Mouse (Mus musculus) bone marrow macrophage, adult 2 months (primary cell): Measurements from ENCODE around the gene Ttc25. TPM values are rescaled to one million over a fixed set of nuclear protein-coding genes. Genes with fewer than 3 reads are reported as not detected.
"Not testable (repeated sequence)": the region's sequence is repeated elsewhere in the genome, so short reads cannot be mapped to it uniquely, and the experiment has no call there.

ENCODE experiments used
- H3K27ac ChIP-seq: 2 replicates; pipeline ENCODE4 v1.5.1; 2012; ENCODE audit warnings: low read depth, low read length; ENCODE audit not compliant: insufficient read depth
- H3K4me1 ChIP-seq: 2 replicates; pipeline ENCODE4 v1.6.1; 2012; ENCODE audit warnings: low read length; ENCODE audit not compliant: control insufficient read depth, insufficient read depth
- H3K4me3 ChIP-seq: 2 replicates; pipeline ENCODE4 v1.5.1; 2012; ENCODE audit warnings: mild to moderate bottlenecking, low read length, moderate library complexity; ENCODE audit not compliant: insufficient read depth
- CTCF ChIP-seq: IDR thresholded peaks from 2 replicates; pipeline ENCODE4 v1.5.1; 2012; ENCODE audit warnings: low read depth, mild to moderate bottlenecking, low read length, moderate library complexity
- POLR2A ChIP-seq: IDR thresholded peaks from 2 replicates; pipeline ENCODE4 v1.6.1; 2012; ENCODE audit warnings: mild to moderate bottlenecking, low read depth, low read length, borderline replicate concordance
- polyA plus RNA-seq: library from polyadenylated mRNA; stranded (reverse); fragments of >200 nt; gene quantifications from 2 replicates; pipeline ENCODE4 v1.2.4, GENCODE M21; 2012; ENCODE audit not compliant: missing spikeins, insufficient read depth, insufficient read length

Ttc25 gene
- polyA plus RNA-seq, 1 experiment = 0.34 TPM

- H3K27ac ChIP-seq = peak overlapping the region; percentile 38
- no peak for TF ChIP-seq POLR2A
- TF ChIP-seq CTCF = no peak
- H3K4me1 ChIP-seq = peaks cover 59% of the 10 kb centered on the region
- H3K4me3 ChIP-seq = no peak overlapping the region
These were observed 66.2 kb downstream of the Ttc25 start for GRCm38 (mm10) chr11:100611627-100612026.

GRCm38 (mm10) chr11:100613241-100613640, 67.8 kb downstream of the Ttc25 start:
- TF ChIP-seq POLR2A (no peak), CTCF (no peak)
- no peak overlapping the region for H3K4me3 ChIP-seq
- no peak overlapping the region for H3K27ac ChIP-seq
- peaks cover 55% of the 10 kb centered on the region for H3K4me1 ChIP-seq

GRCm38 (mm10) chr11:100616332-100616731, 70.9 kb downstream of the Ttc25 start:
- H3K4me3 ChIP-seq = no peak overlapping the region
- TF ChIP-seq POLR2A = no peak
- TF ChIP-seq CTCF = no peak
- no peak overlapping the region for H3K27ac ChIP-seq
- peaks cover 31% of the 10 kb centered on the region for H3K4me1 ChIP-seq

- H3K4me3 ChIP-seq, H3K27ac ChIP-seq: not testable (repeated sequence)
- H3K4me1 ChIP-seq = peaks cover 27% of the 10 kb centered on the region
These were observed 71.4 kb downstream of the Ttc25 start for GRCm38 (mm10) chr11:100616836-100617235.

GRCm38 (mm10) chr11:100617480-100617879, 72.1 kb downstream of the Ttc25 start:
- Histone ChIP-seq H3K4me3 (no peak overlapping the region), H3K4me1 (peaks cover 25% of the 10 kb centered on the region), H3K27ac (no peak overlapping the region)
- TF ChIP-seq POLR2A (no peak), CTCF (no peak)

GRCm38 (mm10) chr11:100618761-100619484, 73.5 kb downstream of the Ttc25 start, which contains the start of gene Nkiras2:
Gene Nkiras2, plus strand, starts transcription at chr11:100619244.
- TF ChIP-seq POLR2A = 0 out of 2 replicates have a peak, but pooled peaks have one; percentile 16
- TF ChIP-seq CTCF = no peak
- Histone ChIP-seq H3K4me3 (peak within 1 kb of the TSS; percentile 69), H3K27ac (peak within 1 kb of the TSS; percentile 90), H3K4me1 (peaks cover 17% of the 10 kb centered on the region; the same call in 1 of the 2 replicates)

GRCm38 (mm10) chr11:100619485-100619975, 74.1 kb downstream of the Ttc25 start:
- Histone ChIP-seq H3K4me1 (peaks cover 17% of the 10 kb centered on the region; the same call in 1 of the 2 replicates), H3K27ac (peak overlapping the region; percentile 90), H3K4me3 (peak overlapping the region; percentile 69)
- no peak for TF ChIP-seq POLR2A
- no peak for TF ChIP-seq CTCF

- Histone ChIP-seq H3K4me3 (peak within 1 kb of the TSS; percentile 69), H3K4me1 (peaks cover 17% of the 10 kb centered on the region; the same call in 1 of the 2 replicates), H3K27ac (peak within 1 kb of the TSS; percentile 90)
- TF ChIP-seq POLR2A (no peak), CTCF (0 out of 2 replicates have a peak, but pooled peaks have one; percentile 11)
These were observed 74.6 kb downstream of the Ttc25 start, which contains the start of gene Dnajc7 for GRCm38 (mm10) chr11:100619982-100620381. Gene Dnajc7, minus strand, starts transcription at chr11:100620168.

Other genes with a start within 250 kb of the Ttc25 start
- 922 and 1,042 TPM in 2 replicates for gene Eif1, start 225.7 kb upstream of the Ttc25 start, polyA plus RNA-seq
- not detected in 2 replicates for gene Gast, start 211.2 kb upstream of the Ttc25 start, polyA plus RNA-seq
- gene Hap1, start 189.5 kb upstream of the Ttc25 start, polyA plus RNA-seq = 0.68 and 1.2 TPM in 2 replicates
- 7.3 and 15.0 TPM in 2 replicates for gene Jup, start 147.8 kb upstream of the Ttc25 start, polyA plus RNA-seq
- 0.67 TPM in 1 of 2 replicates, not detected in the other for gene P3h4, start 130.8 kb upstream of the Ttc25 start, polyA plus RNA-seq
- gene Fkbp10, start 129.9 kb upstream of the Ttc25 start, polyA plus RNA-seq = 1.3 and 1.6 TPM in 2 replicates
- 13.0 and 17.6 TPM in 2 replicates for gene Nt5c3b, start 103.8 kb upstream of the Ttc25 start, polyA plus RNA-seq
- not detected in 2 replicates for gene Klhl10, start 103.7 kb upstream of the Ttc25 start, polyA plus RNA-seq
- 4.7 and 6.1 TPM in 2 replicates for gene Klhl11, start 72.9 kb upstream of the Ttc25 start, polyA plus RNA-seq
- 51.4 and 62.3 TPM in 2 replicates for gene Acly, start 17.6 kb upstream of the Ttc25 start, polyA plus RNA-seq
- gene Cnp, start 29.3 kb downstream of the Ttc25 start, polyA plus RNA-seq = 40.3 and 41.2 TPM in 2 replicates
- 46.6 and 52.5 TPM in 2 replicates for gene Nkiras2, start 73.6 kb downstream of the Ttc25 start, polyA plus RNA-seq
- gene Dnajc7, start 74.6 kb downstream of the Ttc25 start, polyA plus RNA-seq = 324 and 349 TPM in 2 replicates
- not detected in 2 replicates for gene Zfp385c, start 146.8 kb downstream of the Ttc25 start, polyA plus RNA-seq
- gene Dhx58, start 158.7 kb downstream of the Ttc25 start, polyA plus RNA-seq = 58.8 and 58.9 TPM in 2 replicates
- gene Kat2a, start 166.9 kb downstream of the Ttc25 start, polyA plus RNA-seq = 18.8 and 18.9 TPM in 2 replicates
- not detected in 2 replicates for gene Hspb9, start 168.2 kb downstream of the Ttc25 start, polyA plus RNA-seq
- gene Rab5c, start 192.6 kb downstream of the Ttc25 start, polyA plus RNA-seq = 269 and 300 TPM in 2 replicates
- gene Kcnh4, start 214.3 kb downstream of the Ttc25 start, polyA plus RNA-seq = not detected in 2 replicates
- not detected in 2 replicates for gene Hcrt, start 217.3 kb downstream of the Ttc25 start, polyA plus RNA-seq
- 12.0 and 15.6 TPM in 2 replicates for gene Ghdc, start 225.3 kb downstream of the Ttc25 start, polyA plus RNA-seq